Mouse (Mus musculus): ENCODE measurements at regions not wholly inside any gene's neighbourhood (a gene's known extent, or its start where the extent isn't known, plus 50 kb on each side); places are given as distances from the start of the nearest gene placed in this dataset.

DNA sequence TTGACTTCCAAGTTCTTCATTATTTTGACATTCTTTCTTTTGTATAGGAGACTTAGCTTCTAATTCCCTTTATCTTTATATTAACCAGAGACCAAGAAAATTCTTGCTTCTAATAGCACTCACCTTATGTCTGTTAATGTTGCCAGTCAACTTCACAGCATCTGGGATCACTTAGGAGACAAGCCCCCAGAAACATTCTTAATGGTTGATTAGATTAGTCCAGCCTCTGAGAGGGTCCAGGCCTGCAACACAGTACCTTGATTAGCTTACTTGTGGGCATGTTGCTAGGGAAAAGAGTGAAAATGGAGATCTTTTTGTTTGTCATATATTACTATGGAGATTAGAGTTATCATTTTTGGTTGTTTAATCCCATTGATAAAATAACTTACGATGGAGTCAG is 778.8 kb downstream of the Brinp3 start:
- DNase-seq: no peak

DNA sequence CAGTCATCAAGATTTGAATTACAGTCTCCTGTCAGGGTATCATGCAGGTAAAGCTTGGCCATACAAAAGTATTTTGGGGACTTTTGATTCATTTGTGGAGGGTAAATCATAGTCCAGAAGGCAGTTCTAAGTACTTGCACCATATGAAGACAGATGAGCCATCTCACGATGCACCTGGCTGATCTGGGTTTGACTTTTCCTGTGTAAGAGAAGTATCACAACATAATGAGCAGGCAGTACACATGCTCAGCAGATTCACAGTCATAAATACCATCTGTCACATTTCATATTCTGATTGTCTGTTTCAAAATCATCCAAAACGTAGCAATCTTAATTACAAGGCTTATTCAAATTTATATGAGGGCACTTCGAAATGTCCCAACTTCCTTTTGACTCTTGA is 796.6 kb downstream of the Brinp3 start:
- no peak for DNase-seq

- peak; percentile 4 for DNase-seq
These were observed 814.7 kb downstream of the Brinp3 start for GRCm38 (mm10) chr1:147309246-147309645.

DNA sequence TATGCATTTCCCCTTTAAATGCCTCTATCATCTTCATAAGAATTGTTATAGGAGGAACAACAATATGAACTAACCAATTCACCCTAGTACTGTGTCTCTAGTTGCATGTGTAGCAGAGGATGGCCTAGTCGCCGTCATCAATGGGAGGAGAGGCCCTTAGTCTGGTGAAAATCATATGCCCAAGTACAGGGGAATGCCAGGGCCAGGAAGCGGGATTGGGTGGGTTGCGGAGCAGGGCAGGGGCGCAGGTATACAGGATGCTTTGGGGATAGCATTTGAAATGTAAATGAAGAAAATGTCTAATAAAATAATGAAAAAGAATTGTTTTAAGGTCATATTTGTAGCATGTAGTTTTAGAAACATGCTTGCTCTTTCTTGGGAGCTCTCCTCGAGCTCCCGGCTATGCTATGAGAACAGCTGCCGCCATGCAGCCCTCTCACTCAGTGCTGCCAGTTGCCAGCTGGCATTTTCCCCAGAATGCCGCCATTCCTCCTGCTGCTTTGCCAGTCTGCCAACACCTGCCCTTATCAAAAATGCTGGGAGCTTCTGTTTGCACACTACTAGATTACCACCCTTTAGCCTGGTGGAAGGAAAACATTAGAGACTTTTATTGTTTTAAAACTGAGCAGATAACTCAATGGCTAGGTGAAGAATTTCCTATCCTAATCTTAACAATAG is 848.9 kb downstream of the Brinp3 start:
- DNase-seq: peak; percentile 82

DNA sequence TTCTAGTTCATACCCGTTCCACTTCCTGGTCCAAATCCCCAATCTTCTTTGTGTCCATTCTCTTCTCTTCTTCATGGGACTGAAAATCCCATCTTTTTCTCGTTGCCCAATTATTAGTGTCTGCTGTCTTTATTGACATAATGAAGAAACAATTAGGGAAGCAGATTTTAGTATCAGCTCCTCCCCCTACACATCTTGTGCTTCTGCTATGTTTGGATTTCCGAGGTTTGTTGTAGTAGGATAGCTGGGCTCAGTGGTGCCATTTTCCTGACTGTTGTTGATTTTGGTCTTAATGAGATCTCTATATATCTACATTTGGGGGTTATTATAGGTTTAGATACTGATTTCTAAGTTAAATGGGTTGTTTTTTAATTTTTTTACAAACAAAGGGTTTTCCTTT is 849.5 kb downstream of the Brinp3 start:
- no peak for DNase-seq
